Mouse (Mus musculus) cortical plate, adult 2 months (tissue): Measurements from ENCODE around the gene Zfp148.

Experiments
- CTCF ChIP-seq: fragments of 200-500 bp; IDR thresholded peaks from 2 replicates; pipeline ENCODE4 v1.5.1; 2011; ENCODE audit warnings: mild to moderate bottlenecking, control low read depth, low read length; ENCODE audit not compliant: insufficient read depth; ENCODE audit errors: extremely low read depth
- POLR2A ChIP-seq: fragments of 200-500 bp; IDR thresholded peaks from 2 replicates; pipeline ENCODE4 v1.6.1; 2011; ENCODE audit warnings: mild to moderate bottlenecking, low read length, control low read depth; ENCODE audit not compliant: insufficient read depth; ENCODE audit errors: extremely low read depth

- TF ChIP-seq CTCF, result no peak
- no peak for TF ChIP-seq POLR2A
These were observed 4.4 kb upstream of the Zfp148 start for GRCm38 (mm10) chr16:33376266-33376665.
